Mouse (Mus musculus): ENCODE measurements around the gene Mapk12. TPM values are rescaled to one million over a fixed set of nuclear protein-coding genes. Genes with fewer than 3 reads are reported as not detected.

Gene Mapk12
- polyA plus RNA-seq, 1 experiment from 2014 or later, result 19.9 TPM

DNA sequence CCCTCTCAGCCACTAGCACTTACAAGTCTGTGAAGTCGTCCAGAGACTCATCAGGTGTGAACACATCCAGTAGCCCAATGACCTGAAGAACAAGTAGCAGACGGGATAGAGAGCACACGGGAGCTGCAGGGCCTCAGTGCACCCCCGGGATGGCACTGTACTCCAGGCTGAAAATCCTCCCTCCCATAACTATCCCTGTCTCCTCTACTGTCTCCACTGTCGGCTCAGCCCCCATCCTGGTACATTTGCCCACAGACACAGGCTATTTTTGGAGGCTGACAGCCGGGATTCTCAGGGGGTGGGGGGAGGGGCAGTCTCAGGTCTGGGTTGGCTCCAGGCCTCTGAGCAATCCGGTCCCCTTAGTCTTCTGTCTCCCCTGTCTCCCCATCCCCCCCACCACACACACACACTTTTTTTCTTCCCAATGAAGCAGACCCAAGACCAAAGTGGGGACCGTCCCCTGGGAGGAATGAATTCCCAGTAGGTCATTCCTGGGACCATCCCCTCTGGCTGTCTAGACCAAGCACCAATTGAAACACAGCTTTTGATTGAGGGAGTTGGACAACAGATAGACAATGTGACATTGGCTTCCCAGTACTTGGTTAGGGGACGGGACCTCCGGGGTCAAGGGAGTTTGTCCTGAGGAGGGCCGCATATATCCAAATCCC lies 3.0 kb downstream of the Mapk12 start:
- Histone ChIP-seq H3K27ac (ENCODE audit: poor library complexity, severe bottlenecking) (peak overlapping the region; percentile 67; the same call in 1 of the 2 replicates), H3K27me3 (replicated peaks) (peaks cover 28% of the 10 kb centered on the region), H3K4me2 (peak overlapping the region; percentile 56), H3K4me1 (replicated peaks) (peaks cover 38% of the 10 kb centered on the region), H3K9ac (peak overlapping the region; percentile 52; the same call in 1 of the 2 replicates), H3K4me3 (peak overlapping the region; percentile 23; the same call in 1 of the 2 replicates), H3K36me3 (peaks cover 15% of the 10 kb centered on the region), H3K9me3 (replicated peaks) (no peaks in the 10 kb centered on the region)
- WGBS, result 44% methylated on average over 11 of the region's 11 CpGs
- no peak for ATAC-seq (ENCODE audit: insufficient number of reproducible peaks, low FRiP score)

DNA sequence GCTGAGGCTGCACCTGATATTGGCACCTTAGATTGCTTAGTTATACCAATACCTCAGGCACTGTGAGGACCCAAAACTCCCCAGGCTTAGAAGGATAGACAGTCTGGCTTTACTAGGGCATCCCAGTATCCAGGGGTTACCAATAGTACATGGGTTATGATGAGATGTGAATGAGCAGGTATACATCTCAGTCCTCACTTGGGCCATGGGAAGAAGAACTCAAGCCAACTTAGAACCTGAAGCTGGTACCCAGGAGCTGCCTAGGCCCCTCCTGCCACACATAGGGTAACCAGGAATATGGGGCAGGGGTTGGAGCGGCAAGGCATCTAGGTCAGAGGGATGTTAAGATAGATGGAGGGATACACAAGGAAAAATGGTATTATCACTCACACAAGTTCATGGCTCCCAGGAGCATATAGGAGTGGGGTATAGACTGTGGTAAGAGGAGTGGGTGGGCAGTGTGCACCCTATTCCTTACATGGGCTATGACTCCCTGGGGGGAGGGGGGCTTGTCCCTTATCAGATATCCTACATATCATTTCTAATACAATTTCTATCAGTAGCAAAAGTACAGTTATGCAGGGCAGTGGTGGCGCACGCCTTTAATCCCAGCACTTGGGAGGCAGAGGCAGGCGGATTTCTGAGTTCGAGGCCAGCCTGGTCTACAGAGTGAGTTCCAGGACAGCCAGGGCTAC lies 3.9 kb downstream of the Mapk12 start:
- WGBS, result 83% methylated on average over 5 of the region's 5 CpGs

DNA sequence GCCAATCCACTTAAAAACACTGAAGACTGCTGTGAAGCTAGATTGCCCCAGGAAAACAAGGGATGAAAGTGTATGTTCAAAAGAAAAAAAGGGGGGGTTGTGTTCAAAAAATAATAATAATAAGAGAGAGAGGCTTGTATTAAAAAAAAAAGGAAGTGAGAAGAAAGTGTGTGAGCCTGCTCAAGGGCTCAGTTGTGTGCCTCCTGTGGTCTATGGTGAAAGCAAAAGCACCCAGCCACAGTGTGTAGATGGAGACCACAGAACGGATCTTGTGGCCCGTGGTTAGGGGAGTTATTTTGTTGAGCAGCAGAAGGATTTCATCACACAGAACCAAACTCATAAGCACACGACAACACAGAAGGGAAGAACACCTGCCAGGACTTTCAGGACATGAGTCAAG lies 9.2 kb downstream of the Mapk12 start:
- no peak for ATAC-seq (ENCODE audit: insufficient number of reproducible peaks, low FRiP score)

More for the DNA sequence above, 3.9 kb downstream of the Mapk12 start:
- Histone ChIP-seq H3K9ac (no peak overlapping the region), H3K4me2 (peak overlapping the region; percentile 56; the same call in 1 of the 2 replicates), H3K4me1 (replicated peaks) (peaks cover 31% of the 10 kb centered on the region), H3K36me3 (peaks cover 21% of the 10 kb centered on the region), H3K4me3 (no peak overlapping the region), H3K9me3 (replicated peaks) (no peaks in the 10 kb centered on the region), H3K27ac (ENCODE audit: poor library complexity, severe bottlenecking) (no peak overlapping the region), H3K27me3 (replicated peaks) (peaks cover 19% of the 10 kb centered on the region)
- no peak for ATAC-seq (ENCODE audit: insufficient number of reproducible peaks, low FRiP score)

DNA sequence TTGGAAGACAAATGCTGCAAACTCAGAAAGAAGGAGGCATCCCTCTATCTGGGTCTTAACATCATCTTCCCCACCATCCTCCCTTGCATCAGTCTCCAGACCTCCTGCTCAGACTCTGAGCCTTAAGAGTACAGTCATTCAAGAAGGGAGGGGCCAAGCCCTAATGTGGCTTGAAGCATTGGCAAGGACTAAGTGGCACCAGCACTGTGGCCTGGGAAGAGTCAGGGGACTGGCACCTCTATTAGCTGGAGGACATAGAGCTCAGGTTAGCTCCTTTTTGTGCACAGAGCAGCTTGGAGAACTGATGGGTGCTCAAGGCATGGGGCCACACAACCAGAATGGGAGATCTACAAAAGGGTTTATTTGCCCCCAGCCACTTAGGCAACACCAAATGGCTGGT lies 10.3 kb downstream of the Mapk12 start:
- Histone ChIP-seq H3K4me2 (no peak overlapping the region), H3K27ac (ENCODE audit: poor library complexity, severe bottlenecking) (no peak overlapping the region), H3K4me1 (replicated peaks) (peaks cover 12% of the 10 kb centered on the region), H3K9ac (no peak overlapping the region), H3K27me3 (replicated peaks) (no peaks in the 10 kb centered on the region), H3K4me3 (no peak overlapping the region), H3K36me3 (peaks cover 38% of the 10 kb centered on the region), H3K9me3 (replicated peaks) (no peaks in the 10 kb centered on the region)
- no peak for ATAC-seq (ENCODE audit: insufficient number of reproducible peaks, low FRiP score)

More for the DNA sequence above, 9.2 kb downstream of the Mapk12 start:
- peaks cover 36% of the 10 kb centered on the region for H3K36me3 ChIP-seq
- no peaks in the 10 kb centered on the region for H3K27me3 ChIP-seq (replicated peaks)
- H3K9me3 ChIP-seq (replicated peaks), result no peaks in the 10 kb centered on the region
- 75% methylated on average over 3 of the region's 3 CpGs for WGBS
- H3K4me3 ChIP-seq, result no peak overlapping the region
- H3K9ac ChIP-seq, result no peak overlapping the region
- H3K4me1 ChIP-seq (replicated peaks), result peaks cover 12% of the 10 kb centered on the region
- no peak overlapping the region for H3K4me2 ChIP-seq
- no peak overlapping the region for H3K27ac ChIP-seq (ENCODE audit: poor library complexity, severe bottlenecking)

DNA sequence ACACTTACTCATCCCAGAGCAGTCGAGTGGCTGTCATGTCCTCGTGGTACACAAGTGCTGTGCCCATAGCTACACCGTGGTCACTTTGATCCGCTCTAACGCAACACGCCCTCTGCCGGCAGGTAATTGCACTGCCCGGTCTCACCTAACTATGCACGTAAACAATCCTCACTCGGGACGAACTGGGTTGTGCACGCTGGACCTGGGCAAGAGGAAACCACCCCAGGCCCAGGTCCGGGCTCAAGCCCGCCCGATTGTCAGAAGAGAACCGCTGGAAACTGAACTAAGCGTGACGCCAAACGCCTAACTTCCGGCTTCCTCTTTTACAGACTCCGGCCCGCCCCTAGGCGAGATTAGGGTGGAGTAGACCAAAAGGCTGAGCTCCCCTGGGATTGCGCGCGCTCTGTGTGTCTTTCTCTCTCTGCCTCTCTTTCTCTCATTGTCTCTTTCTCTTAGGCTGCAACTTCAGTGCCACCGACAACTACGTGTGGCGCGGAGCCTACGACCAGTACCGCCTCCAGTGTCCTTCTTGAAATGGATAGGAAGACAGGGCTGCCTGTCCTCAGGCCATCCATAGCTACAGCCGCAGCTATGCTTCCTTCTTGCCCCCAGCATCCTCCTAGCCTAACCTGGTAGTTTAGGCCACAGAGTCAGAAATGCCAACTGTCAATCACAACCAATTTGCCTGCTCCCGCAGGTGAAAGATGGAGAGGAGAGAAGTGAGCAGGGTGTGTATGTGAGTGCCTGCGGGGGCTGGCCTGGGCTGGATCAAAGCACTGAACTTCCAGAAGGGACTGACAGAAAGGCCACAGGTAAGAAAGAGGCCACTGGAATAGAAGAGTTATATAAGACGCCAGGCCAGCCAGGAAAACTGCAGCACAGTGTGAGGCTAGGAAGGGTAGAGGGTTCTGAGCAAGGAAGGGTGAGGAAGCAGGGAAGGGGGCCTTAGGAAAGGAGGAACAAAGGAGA lies 11.8 kb downstream of the Mapk12 start, which contains the start of gene Hdac10:
Hdac10 (minus strand) TSS at position 319 of the 969 bp plus-strand sequence.
- Histone ChIP-seq H3K4me3 (peak within 1 kb of the TSS; percentile 67), H3K27me3 (replicated peaks) (no peaks in the 10 kb centered on the region), H3K36me3 (peaks cover 37% of the 10 kb centered on the region), H3K4me1 (replicated peaks) (peaks cover 16% of the 10 kb centered on the region), H3K9ac (peak within 1 kb of the TSS; percentile 82), H3K4me2 (peak within 1 kb of the TSS; percentile 81), H3K27ac (ENCODE audit: poor library complexity, severe bottlenecking) (peak within 1 kb of the TSS; percentile 77), H3K9me3 (replicated peaks) (no peaks in the 10 kb centered on the region)
- WGBS, result 4% methylated on average over 36 of the region's 36 CpGs
- peak; percentile 89 for ATAC-seq (ENCODE audit: insufficient number of reproducible peaks, low FRiP score)

DNA sequence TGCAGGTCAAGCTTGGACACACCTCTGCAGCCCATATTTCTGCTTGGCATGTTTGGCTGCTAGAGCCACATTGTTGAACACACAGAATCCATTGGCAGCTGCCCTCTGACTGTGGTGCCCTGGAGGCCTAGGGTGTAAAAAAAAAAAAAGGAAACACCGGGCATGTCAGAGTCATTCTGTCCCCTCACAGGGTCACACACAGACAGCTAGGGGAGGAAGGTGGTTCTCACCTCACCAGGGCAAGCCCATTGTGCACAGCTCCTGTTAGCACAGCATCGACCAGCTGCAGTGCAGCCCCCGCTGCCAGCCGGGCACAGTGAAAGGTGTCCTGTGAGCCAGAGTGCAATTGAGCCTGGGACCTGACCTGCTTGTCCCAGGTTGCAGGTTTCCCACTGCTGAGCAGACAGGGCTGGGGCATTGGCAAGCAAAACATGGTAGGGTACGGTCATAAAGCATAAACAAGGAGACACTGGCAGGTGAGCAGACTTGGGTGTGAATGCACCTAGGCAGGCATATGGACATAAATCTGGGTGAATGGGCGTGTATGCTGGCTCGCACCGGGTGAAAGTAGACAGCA lies 13.1 kb downstream of the Mapk12 start:
- H3K27me3 ChIP-seq (replicated peaks), result no peaks in the 10 kb centered on the region
- peak overlapping the region; percentile 82 for H3K9ac ChIP-seq
- H3K36me3 ChIP-seq, result peaks cover 28% of the 10 kb centered on the region
- H3K9me3 ChIP-seq (replicated peaks), result no peaks in the 10 kb centered on the region
- no peak overlapping the region for H3K27ac ChIP-seq (ENCODE audit: poor library complexity, severe bottlenecking)
- H3K4me3 ChIP-seq, result peak overlapping the region; percentile 67
- H3K4me1 ChIP-seq (replicated peaks), result peaks cover 20% of the 10 kb centered on the region
- no peak for ATAC-seq (ENCODE audit: insufficient number of reproducible peaks, low FRiP score)
- peak overlapping the region; percentile 81 for H3K4me2 ChIP-seq
- WGBS, result 86% methylated on average over 8 of the region's 8 CpGs

DNA sequence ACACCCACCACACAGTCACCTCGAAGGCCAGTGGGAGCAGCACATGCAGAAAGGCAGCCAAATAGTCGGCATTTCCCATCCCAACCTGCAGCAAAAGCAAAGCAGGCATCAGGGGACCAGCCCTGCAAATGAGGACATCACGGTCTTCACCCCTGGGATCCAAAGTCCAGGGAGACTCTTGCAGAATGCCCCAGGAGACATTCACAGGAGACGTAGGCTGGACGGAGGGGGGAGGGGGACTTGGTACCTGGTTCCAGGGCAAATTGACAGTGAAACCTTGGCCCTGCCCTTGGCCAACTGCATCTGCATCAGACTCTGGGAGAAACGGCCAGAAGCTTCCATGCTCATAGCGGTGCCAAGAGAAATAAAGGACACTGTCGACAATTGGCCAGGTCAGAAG lies 13.9 kb downstream of the Mapk12 start:
- peaks cover 22% of the 10 kb centered on the region for H3K36me3 ChIP-seq
- ATAC-seq (ENCODE audit: insufficient number of reproducible peaks, low FRiP score), result no peak
- no peak overlapping the region for H3K4me2 ChIP-seq
- H3K4me3 ChIP-seq, result no peak overlapping the region
- no peak overlapping the region for H3K27ac ChIP-seq (ENCODE audit: poor library complexity, severe bottlenecking)
- peaks cover 28% of the 10 kb centered on the region for H3K4me1 ChIP-seq (replicated peaks)
- H3K27me3 ChIP-seq (replicated peaks), result no peaks in the 10 kb centered on the region
- 86% methylated on average over 8 of the region's 8 CpGs for WGBS
- no peak overlapping the region for H3K9ac ChIP-seq
- H3K9me3 ChIP-seq (replicated peaks), result no peaks in the 10 kb centered on the region

DNA sequence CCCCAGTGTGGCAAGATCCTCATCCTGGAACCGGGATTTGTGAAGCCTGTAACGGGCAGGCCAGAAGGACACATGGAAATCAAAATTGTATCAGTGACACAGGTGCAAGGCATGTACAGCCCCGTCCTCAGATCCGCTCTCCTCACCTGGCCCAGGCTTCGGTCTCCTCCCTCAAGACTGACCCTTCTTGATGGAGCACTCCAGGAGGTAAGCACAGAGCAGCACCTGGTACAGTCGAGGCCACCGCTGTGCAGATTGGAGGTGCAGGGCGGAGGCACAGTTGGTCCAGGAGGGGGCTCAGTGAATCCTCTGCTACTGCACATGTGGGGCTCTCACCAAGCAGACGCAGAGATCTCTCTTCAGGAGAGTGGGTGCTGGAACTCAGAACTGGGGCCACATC lies 15.2 kb downstream of the Mapk12 start:
- Histone ChIP-seq H3K27ac (ENCODE audit: poor library complexity, severe bottlenecking) (no peak overlapping the region), H3K27me3 (replicated peaks) (no peaks in the 10 kb centered on the region), H3K36me3 (peaks cover 12% of the 10 kb centered on the region), H3K4me1 (replicated peaks) (peaks cover 39% of the 10 kb centered on the region), H3K9ac (no peak overlapping the region), H3K9me3 (replicated peaks) (no peaks in the 10 kb centered on the region), H3K4me3 (no peak overlapping the region), H3K4me2 (no peak overlapping the region)
- 89% methylated on average over 9 of the region's 9 CpGs for WGBS
- ATAC-seq (ENCODE audit: insufficient number of reproducible peaks, low FRiP score), result no peak

DNA sequence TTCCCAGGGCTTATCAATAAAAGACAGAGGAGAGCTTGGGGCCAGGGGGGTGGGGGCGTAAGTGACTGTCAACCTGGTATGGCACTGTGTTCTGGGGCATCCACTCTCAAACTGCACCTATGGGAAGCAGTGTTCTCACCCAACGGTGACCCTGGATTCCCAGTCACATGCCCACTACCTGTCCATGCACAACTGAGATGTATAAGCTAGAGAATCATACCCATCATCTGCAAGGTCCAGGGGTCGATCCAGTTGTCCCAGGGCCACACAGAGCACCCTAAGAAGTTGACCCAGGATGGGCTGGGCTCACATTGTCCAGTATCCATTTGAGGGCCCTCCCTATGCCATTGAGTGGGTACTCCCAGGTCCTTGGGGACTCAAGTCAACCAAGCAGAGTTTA lies 16.2 kb downstream of the Mapk12 start:
- Histone ChIP-seq H3K27me3 (replicated peaks) (no peaks in the 10 kb centered on the region), H3K36me3 (peaks cover 18% of the 10 kb centered on the region), H3K4me1 (replicated peaks) (peaks cover 43% of the 10 kb centered on the region), H3K4me3 (no peak overlapping the region), H3K9ac (no peak overlapping the region), H3K27ac (ENCODE audit: poor library complexity, severe bottlenecking) (no peak overlapping the region), H3K9me3 (replicated peaks) (no peaks in the 10 kb centered on the region), H3K4me2 (no peak overlapping the region)
- no peak for ATAC-seq (ENCODE audit: insufficient number of reproducible peaks, low FRiP score)
- WGBS, result 95% methylated on average over 3 of the region's 3 CpGs

DNA sequence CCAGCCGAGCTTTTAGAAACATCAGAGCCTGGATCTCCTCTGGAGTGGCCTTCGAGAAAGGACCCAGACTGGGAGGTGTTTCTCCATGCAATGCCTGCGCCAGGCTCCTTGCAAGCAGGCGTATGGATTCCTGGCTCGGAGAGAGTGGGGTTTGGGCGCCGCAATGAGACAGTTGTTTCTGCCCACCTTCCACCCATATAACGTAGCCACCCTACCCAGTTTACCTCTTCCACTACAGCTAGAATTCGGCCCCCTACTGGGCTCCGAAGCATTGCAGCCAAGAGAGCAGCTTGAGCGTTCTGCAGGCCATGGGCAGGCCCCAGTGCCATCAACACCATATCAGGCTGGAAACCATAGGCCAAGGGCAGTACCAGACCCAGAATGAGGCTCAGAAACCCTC lies 16.9 kb downstream of the Mapk12 start:
- Histone ChIP-seq H3K4me1 (replicated peaks) (peaks cover 40% of the 10 kb centered on the region), H3K27me3 (replicated peaks) (no peaks in the 10 kb centered on the region), H3K4me3 (peak overlapping the region; percentile 90), H3K9me3 (replicated peaks) (no peaks in the 10 kb centered on the region), H3K36me3 (peaks cover 23% of the 10 kb centered on the region), H3K4me2 (peak overlapping the region; percentile 96), H3K27ac (ENCODE audit: poor library complexity, severe bottlenecking) (peak overlapping the region; percentile 49; the same call in 1 of the 2 replicates), H3K9ac (peak overlapping the region; percentile 85)
- WGBS, result 35% methylated on average over 11 of the region's 11 CpGs
- no peak for ATAC-seq (ENCODE audit: insufficient number of reproducible peaks, low FRiP score)
